Comparison of ENCODE assay signal across 17 mouse cellular contexts in the genomic region with DNA sequence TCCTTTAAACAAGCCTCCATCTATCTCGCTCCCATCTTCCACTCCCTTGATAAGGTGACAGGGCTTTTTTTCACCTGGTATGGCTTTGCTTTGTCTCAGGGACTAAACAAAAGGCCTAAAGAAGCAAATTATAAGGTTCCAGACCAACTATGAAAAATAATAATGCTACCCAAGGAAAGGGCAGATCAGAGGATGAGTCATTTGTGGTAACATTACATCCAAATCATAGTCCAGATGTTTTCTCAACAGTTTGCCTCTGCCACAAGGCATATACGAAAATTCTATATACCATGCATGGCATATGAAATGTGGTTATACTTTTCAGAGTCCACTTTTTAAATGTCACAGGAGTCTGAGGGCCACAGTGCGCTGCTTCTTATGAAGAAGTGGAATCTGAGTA.
"Had no signal": no experiment of that assay in that cellular context is flagged by ENCODE, and none has a peak within 500 bp of the region (broad histone marks: within the 10 kb centered on the region; RNA-seq: fewer than 3 reads in every experiment).

No protein-coding gene starts in this region.

- H3K9me3 ChIP-seq: neural tube, embryonic 12.5 days; neural tube, embryonic 13.5 days; neural tube, embryonic 15.5 days; stomach, embryonic 15.5 days had no signal

- H3K36me3 ChIP-seq: neural tube, embryonic 12.5 days; neural tube, embryonic 13.5 days; neural tube, embryonic 15.5 days; stomach, embryonic 15.5 days had no signal

- DNase-seq: retina, postnatal 1 day; right cerebral cortex, adult 18-20 months; right cerebral cortex, postnatal 14 days; right cerebral cortex, postnatal 25 days; right cerebral cortex, postnatal 4 days; spleen, adult 18-20 months; thymus, adult 18-20 months; thymus, adult 2 months; thymus, postnatal 14 days; thymus, postnatal 25 days; thymus, postnatal 36 days; thymus, postnatal 4 days had no signal

- H3K27ac ChIP-seq: neural tube, embryonic 12.5 days; neural tube, embryonic 13.5 days; neural tube, embryonic 15.5 days; stomach, embryonic 15.5 days; stomach, postnatal 0 days had no signal

- H3K4me1 ChIP-seq: neural tube, embryonic 12.5 days; neural tube, embryonic 13.5 days; neural tube, embryonic 15.5 days; stomach, embryonic 15.5 days had no signal

- H3K27me3 ChIP-seq: neural tube, embryonic 12.5 days; neural tube, embryonic 13.5 days; neural tube, embryonic 15.5 days; stomach, embryonic 15.5 days had no signal

- H3K4me3 ChIP-seq: neural tube, embryonic 12.5 days; neural tube, embryonic 13.5 days; neural tube, embryonic 15.5 days; stomach, embryonic 15.5 days had no signal
